Mouse (Mus musculus) erythroblast, adult 5-6 weeks (primary cell): Measurements from ENCODE around the gene Ptpn6. TPM values are rescaled to one million over a fixed set of nuclear protein-coding genes. Genes with fewer than 3 reads are reported as not detected.

ENCODE experiments used
- ATAC-seq: replicated peaks from 2 replicates; pipeline ENCODE4 v1.8.0; 2016; ENCODE audit warnings: moderate number of reproducible peaks, mild to moderate bottlenecking, moderate TSS enrichment, inconsistent platforms; ENCODE audit not compliant: poor library complexity, low FRiP score, severe bottlenecking
- total RNA-seq, 2 experiments: library from RNA; stranded (forward) in 1 of 2; stranded (reverse) in 1 of 2; fragments of 150-400 nt in 1 of 2; fragments of 200-764, 138-1000 nt in 1 of 2; gene quantifications; 2 replicates each; pipeline versions ENCODE4 v1.2.3 to v1.2.4; 2015 to 2017; ENCODE audit warnings: low replicate concordance in 2 of 2

The Ptpn6 gene
- total RNA-seq, 2 experiments from 2014 or later, result 57.8 to 156 TPM

- no peak for ATAC-seq
Measured at GRCm38 (mm10) chr6:124756652-124757350, 18.3 kb upstream of the Ptpn6 start.

DNA sequence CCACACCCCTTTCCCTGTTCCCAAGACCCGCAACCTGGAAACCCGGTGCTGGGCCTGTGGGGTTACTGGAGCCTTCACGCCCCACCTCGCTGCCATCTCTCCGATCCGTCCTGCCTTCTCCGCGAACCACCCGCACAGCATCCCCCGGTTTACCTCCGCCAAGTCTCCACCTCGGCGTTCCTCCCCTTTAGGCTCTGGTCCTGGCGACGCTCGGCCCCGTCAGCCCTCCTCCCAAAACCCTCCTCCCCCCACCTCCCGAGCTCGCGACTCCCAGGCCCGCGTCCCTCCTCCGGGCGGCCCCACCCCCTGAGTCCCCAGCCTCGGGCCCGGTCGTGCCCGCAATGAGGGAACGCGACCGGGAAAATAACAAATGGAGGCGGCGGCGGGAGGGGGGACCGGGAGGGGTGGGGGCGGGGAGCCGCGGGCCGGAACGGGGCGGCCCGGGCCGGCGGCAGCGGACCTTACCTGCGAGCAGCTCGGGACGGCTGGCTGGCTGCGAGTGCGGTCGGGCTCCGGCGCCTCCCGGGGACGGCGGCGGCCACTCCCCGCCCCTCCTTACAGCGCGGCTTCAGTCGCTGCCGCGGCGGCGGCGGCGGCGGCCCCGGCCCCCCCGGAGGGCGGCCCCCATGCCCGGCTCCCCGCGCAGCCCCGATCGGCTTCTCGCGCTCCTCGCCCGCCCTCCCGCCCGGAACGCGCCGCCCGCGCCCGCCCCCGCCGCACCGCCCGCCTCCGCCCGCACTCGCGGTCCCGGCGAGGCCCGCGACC lies 17.5 kb upstream of the Ptpn6 start, which contains the start of the genes Gm45234 and Atn1:
Gm45234 (minus strand) TSS at position 191 of the 765 bp plus-strand sequence.
Atn1 (minus strand) TSS at position 694 of the 765 bp plus-strand sequence.
- ATAC-seq, result no peak

- ATAC-seq, result no peak
Measured at GRCm38 (mm10) chr6:124755306-124755705, 16.8 kb upstream of the Ptpn6 start.

DNA sequence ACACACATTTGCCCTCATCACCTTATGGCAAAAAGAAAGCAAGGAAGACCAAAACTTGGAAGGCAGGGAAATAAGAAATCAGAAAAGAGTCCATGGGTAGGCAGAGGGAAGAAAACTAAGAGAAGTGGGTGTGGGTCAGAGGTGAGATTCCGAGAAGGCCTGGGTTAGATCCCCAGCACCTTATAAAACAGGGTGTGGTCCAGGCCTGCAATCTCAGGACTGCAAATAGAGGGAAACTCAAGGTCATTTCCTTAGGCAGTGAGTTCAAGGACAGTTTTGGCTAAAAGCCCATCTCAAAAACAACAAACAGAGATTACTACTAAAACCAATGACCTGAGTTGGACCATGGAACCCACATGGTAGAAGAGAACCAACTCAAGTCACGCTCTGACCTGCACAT lies 15.3 kb upstream of the Ptpn6 start:
- no peak for ATAC-seq

- ATAC-seq, result no peak
Measured at GRCm38 (mm10) chr6:124750405-124750804, 11.9 kb upstream of the Ptpn6 start.

DNA sequence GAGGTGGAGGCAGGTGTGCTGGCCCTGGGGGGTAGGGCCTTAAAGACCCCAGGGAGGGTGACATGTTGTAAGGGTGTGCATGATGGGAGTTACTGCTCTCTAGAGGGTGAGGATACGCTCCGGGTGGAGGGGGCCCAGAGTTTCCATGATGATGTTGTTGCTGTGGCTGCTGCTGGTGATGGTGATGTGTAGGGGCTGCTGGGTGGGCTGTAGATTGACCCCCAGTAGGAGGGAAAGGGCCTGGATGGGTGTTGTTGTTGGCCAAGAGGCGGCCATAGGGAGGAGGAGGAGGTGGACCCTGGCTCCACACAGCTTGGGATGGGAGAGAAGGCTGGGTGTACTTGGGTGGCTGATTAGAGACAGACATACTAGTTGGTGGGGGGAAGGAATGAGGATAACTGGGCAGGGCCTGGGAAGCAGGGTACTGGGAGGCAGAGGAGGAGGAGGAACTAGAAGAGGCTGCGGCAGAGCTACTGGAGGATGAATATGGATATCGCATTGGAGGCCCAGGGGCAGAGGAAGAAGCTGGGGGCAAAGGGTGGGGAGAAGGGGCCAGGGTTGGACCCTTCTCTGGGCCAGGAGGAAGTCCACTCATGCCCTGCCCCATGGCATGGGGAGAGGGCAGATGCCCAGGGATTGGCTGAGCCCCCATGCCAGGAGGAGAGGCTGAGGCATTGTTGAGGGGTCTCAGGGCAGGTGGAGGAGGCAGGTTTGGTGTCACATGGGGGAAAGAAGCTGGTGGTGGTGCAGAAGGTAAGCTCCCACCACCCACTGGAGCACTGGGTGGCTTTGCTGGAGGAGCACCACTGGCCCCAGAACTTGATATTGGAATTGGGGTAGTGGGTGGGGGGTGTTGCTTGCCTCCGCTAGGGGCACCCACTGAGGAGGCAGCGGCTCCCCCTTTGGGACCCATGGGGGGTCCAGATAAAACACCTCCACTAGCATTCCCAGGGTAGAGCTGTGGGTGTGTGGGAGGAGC lies 8.4 kb upstream of the Ptpn6 start:
- ATAC-seq, result no peak

DNA sequence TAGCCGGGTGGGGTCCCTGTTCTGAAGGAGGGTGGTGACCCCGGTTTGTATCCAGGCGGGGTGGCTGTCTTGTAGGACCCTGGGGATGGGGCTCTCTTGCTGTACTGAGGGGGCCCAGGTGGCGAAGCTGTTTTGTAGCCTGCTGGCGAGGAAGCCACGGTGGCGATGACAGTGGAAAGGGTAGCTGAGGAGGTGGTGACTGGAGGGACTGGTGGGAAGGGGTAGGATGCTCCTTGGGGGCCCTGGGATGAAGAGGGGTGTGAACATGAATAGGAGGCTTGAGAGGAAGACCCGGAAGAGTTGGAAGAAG lies 7.7 kb upstream of the Ptpn6 start:
- no peak for ATAC-seq

GRCm38 (mm10) chr6:124745490-124746295 lies 7.2 kb upstream of the Ptpn6 start:
- peak; percentile 72 for ATAC-seq

GRCm38 (mm10) chr6:124744755-124745321 lies 6.3 kb upstream of the Ptpn6 start:
- no peak for ATAC-seq

GRCm38 (mm10) chr6:124743647-124744046 lies 5.1 kb upstream of the Ptpn6 start:
- no peak for ATAC-seq

- ATAC-seq, result no peak
Measured at GRCm38 (mm10) chr6:124742839-124743514, 4.5 kb upstream of the Ptpn6 start.

GRCm38 (mm10) chr6:124741842-124742241 lies 3.3 kb upstream of the Ptpn6 start:
- no peak for ATAC-seq

DNA sequence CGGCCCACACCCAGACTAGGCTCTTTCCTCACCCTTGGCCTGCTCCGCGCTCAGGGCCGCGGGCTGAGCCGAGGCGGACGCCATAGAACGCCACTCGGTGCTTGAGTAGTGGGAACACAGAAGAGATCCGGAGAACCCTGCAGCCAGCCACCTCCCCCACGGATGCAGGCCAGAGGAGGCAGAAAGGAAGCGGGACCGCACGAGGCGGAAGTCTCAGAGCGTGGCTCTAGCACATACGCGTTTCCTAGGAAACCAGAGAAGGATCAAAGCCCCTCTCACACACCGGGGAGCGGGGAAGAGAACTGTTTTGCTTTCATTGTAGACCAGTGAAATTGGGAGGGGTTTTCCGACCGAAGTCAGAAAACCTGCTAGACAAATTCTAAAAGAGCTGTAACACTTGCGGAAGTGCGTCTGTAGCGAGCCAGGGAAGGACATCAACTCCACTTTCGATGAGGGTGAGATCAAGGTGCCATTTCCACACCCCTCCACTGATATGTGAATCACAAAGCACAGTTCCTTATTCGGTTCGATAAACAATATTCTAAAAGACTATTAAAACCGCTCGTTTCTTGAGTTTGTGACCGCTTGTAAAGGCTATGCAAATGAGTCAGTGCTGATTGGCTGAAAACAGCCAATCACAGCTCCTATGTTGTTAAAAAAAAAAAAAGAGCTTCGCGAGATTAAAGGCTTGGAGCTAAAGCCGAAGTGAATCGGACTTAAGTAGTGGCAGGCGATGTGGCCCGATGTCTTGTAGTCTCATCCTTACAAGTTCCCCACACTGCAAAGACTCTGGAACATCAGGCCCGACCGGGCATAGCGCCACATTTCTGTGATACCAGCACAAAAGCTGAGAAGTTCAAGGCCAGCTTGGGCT lies 2.6 kb upstream of the Ptpn6 start, which contains the start of gene Grcc10:
Grcc10 (minus strand) TSS at position 487 of the 874 bp plus-strand sequence.
- peak; percentile 64 for ATAC-seq

- peak; percentile 28; the same call in 1 of the 2 replicates for ATAC-seq
Measured at GRCm38 (mm10) chr6:124740211-124740887, 1.8 kb upstream of the Ptpn6 start.

GRCm38 (mm10) chr6:124739231-124739796 lies 800 bp upstream of the Ptpn6 start:
- no peak for ATAC-seq

DNA sequence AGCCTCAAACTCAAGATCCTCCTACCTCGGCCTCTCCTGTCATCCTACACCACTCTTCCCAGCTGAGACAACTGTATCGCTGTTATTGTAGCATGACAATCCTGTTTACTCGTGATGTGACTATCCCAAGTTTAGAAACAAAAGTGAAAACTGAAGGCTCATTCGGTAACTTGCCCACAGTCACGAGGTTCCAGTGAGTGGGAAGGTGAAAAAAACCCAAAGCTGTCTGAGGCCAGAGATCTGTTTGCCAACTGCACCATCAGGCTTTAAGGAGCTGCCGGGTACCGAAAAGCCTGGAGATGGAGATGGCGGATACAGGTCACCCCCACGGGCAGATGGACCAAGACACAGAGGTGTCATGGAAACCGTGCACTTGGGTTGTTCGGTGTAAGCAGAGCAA lies 1.5 kb downstream of the Ptpn6 start:
- no peak for ATAC-seq

GRCm38 (mm10) chr6:124734417-124734816 lies 4.1 kb downstream of the Ptpn6 start:
- no peak for ATAC-seq
